Mouse (Mus musculus): Measurements from ENCODE around the gene Mpzl1.
A peak's percentile ranks its signal among the peaks of the same experiment; 100 is the strongest.

DNA sequence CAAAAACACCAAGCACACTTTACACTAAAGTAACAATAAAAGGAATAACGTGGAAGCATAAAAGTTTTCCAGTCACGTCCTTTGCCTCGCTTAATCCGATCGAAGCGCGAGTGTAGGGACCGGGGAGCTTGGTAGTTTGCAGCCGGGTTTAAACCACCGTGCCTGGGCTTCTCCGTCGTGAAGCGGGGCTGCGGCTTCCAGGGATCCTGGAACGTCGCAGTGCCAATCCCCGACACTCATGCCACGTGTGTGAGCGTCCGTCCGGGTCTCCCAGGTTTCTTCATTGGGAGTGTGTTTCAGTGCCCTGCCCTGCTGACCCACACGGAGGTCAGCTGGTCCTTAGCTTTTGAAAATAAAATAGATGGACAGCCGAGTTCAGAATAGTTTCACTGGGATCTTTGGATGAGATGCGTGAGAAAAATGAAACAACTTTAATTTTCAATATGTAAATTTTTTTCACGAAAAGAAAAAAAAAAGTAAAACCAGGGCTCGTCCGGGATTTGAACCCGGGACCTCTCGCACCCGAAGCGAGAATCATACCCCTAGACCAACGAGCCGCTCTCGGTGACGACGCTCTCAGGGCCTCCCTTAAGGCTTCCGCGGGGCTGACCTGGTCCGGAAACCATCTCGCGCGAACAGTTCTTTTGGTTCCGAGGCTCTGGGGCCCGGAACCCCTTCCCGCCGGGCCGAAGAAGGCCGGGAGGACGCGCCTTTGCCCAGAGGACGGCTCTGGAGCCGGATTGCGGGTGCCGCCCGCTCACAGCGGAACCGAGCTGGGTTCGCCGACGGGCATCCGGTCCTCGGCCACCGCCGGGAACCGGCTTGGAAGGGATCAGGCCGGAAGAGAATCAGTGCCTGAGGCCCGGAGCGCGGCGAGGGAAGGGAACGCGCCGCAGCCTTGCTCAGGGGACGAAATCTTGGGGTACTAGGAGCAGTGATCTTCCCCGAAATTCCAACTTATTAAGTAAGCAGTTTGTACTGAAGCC is 7.7 kb upstream of the Mpzl1 start:
- TF ChIP-seq CHD2 (IDR thresholded peaks at IDR 0.05; ENCODE audit: low read depth, low read length) (no peak), ZC3H11A (IDR thresholded peaks at IDR 0.05; ENCODE audit: borderline replicate concordance, low read depth, low read length) (no peak), ZNF384 (IDR thresholded peaks at IDR 0.05; ENCODE audit: low read depth, low read length) (peak; percentile 96), MAFK (IDR thresholded peaks at IDR 0.05; ENCODE audit: insufficient read depth, low read depth, low read length) (peak; percentile 85)

Measured in ES-E14 (cell line).